Mouse (Mus musculus) heart, adult 2 months (tissue): ENCODE measurements at regions not wholly inside any gene's neighbourhood (a gene's known extent, or its start where the extent isn't known, plus 50 kb on each side); places are given as distances from the start of the nearest gene placed in this dataset.

ENCODE experiments used
- CTCF ChIP-seq: fragments of 200-600 bp; IDR thresholded peaks from 2 replicates; pipeline ENCODE4 v1.8.1; 2022; ENCODE audit warnings: antibody characterized with exemption, mild to moderate bottlenecking, moderate library complexity
- EP300 ChIP-seq: fragments of 200-500 bp; IDR thresholded peaks from 2 replicates; pipeline ENCODE4 v1.6.1; 2011; ENCODE audit warnings: low read depth, low read length, control low read depth; ENCODE audit not compliant: insufficient read depth

DNA sequence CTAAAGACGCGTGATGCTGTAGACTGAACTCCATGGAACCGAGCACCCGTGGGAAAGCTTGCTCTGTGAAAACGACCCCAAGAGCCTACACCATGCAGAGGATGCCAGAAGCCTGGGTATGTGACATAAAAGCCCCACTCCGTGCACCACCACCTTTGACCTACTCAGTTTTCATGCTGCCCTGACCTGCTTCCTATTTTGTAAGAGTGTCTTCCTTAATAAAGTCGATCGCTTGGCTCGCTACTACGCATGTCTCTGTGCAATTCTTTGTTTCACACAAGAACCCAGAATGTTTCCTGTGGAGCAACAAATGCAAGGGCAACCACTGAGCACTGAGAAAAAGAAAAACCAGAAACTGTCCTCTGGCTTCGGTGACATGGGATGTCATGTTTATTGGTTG lies 60.5 kb downstream of the Sec61b start:
- TF ChIP-seq CTCF (no peak), EP300 (no peak)
